Mouse (Mus musculus): ENCODE measurements around the gene Ndufv2. TPM values are rescaled to one million over a fixed set of nuclear protein-coding genes. Genes with fewer than 3 reads are reported as not detected.
"Not testable (repeated sequence)": the region's sequence is repeated elsewhere in the genome, so short reads cannot be mapped to it uniquely, and the experiment has no call there.

Gene Ndufv2
- polyA plus RNA-seq, 1 experiment: 2,029 TPM

- no peak overlapping the region for H3K27ac ChIP-seq (replicated peaks; ENCODE audit: low read depth, low read length)
- no peak overlapping the region for H3K4me3 ChIP-seq (ENCODE audit: insufficient read depth, low read depth, low read length)
- H3K4me1 ChIP-seq (ENCODE audit: control insufficient read depth, insufficient read depth, insufficient read length, low read length): peaks cover 2% of the 10 kb centered on the region; the same call in 1 of the 2 replicates
Observed at GRCm38 (mm10) chr17:66104076-66104475, 2.7 kb upstream of the Ndufv2 start.

- peak overlapping the region; percentile 95 for H3K27ac ChIP-seq (replicated peaks; ENCODE audit: low read depth, low read length)
- peak overlapping the region; percentile 97 for H3K4me3 ChIP-seq (ENCODE audit: insufficient read depth, low read depth, low read length)
- H3K4me1 ChIP-seq (ENCODE audit: control insufficient read depth, insufficient read depth, insufficient read length, low read length): peaks cover 7% of the 10 kb centered on the region
Observed at GRCm38 (mm10) chr17:66100566-66101379, 586 bp downstream of the Ndufv2 start.

GRCm38 (mm10) chr17:66092664-66093063, 8.7 kb downstream of the Ndufv2 start:
- Histone ChIP-seq H3K4me1 (ENCODE audit: control insufficient read depth, insufficient read depth, insufficient read length, low read length) (0 out of 2 replicates have a peak, but pooled peaks cover 3% of the 10 kb centered on the region), H3K27ac (replicated peaks; ENCODE audit: low read depth, low read length) (no peak overlapping the region), H3K4me3 (ENCODE audit: insufficient read depth, low read depth, low read length) (no peak overlapping the region)

GRCm38 (mm10) chr17:66092065-66092464, 9.3 kb downstream of the Ndufv2 start:
- Histone ChIP-seq H3K4me1 (ENCODE audit: control insufficient read depth, insufficient read depth, insufficient read length, low read length) (0 out of 2 replicates have a peak, but pooled peaks cover 3% of the 10 kb centered on the region), H3K4me3 (ENCODE audit: insufficient read depth, low read depth, low read length) (no peak overlapping the region), H3K27ac (replicated peaks; ENCODE audit: low read depth, low read length) (no peak overlapping the region)

- no peak overlapping the region for H3K4me3 ChIP-seq (ENCODE audit: insufficient read depth, low read depth, low read length)
- H3K4me1 ChIP-seq (ENCODE audit: control insufficient read depth, insufficient read depth, insufficient read length, low read length): no peaks in the 10 kb centered on the region
- no peak overlapping the region for H3K27ac ChIP-seq (replicated peaks; ENCODE audit: low read depth, low read length)
Observed at GRCm38 (mm10) chr17:66091392-66091791, 10.0 kb downstream of the Ndufv2 start.

- Histone ChIP-seq H3K4me3 (ENCODE audit: insufficient read depth, low read depth, low read length) (no peak overlapping the region), H3K4me1 (ENCODE audit: control insufficient read depth, insufficient read depth, insufficient read length, low read length) (no peaks in the 10 kb centered on the region), H3K27ac (replicated peaks; ENCODE audit: low read depth, low read length) (no peak overlapping the region)
Observed at GRCm38 (mm10) chr17:66090251-66090650, 11.1 kb downstream of the Ndufv2 start.

GRCm38 (mm10) chr17:66085038-66085437, 16.3 kb downstream of the Ndufv2 start:
- Histone ChIP-seq H3K27ac (replicated peaks; ENCODE audit: low read depth, low read length) (no peak overlapping the region), H3K4me3 (ENCODE audit: insufficient read depth, low read depth, low read length) (no peak overlapping the region), H3K4me1 (ENCODE audit: control insufficient read depth, insufficient read depth, insufficient read length, low read length) (no peaks in the 10 kb centered on the region)

- Histone ChIP-seq H3K27ac (replicated peaks; ENCODE audit: low read depth, low read length) (no peak overlapping the region), H3K4me3 (ENCODE audit: insufficient read depth, low read depth, low read length) (no peak overlapping the region), H3K4me1 (ENCODE audit: control insufficient read depth, insufficient read depth, insufficient read length, low read length) (no peaks in the 10 kb centered on the region)
Observed at GRCm38 (mm10) chr17:66084486-66084885, 16.9 kb downstream of the Ndufv2 start.

- peak overlapping the region; percentile 91 for H3K4me3 ChIP-seq (ENCODE audit: insufficient read depth, low read depth, low read length)
- H3K27ac ChIP-seq (replicated peaks; ENCODE audit: low read depth, low read length): peak overlapping the region; percentile 33; the same call in 1 of the 2 replicates
- peaks cover 3% of the 10 kb centered on the region; the same call in 1 of the 2 replicates for H3K4me1 ChIP-seq (ENCODE audit: control insufficient read depth, insufficient read depth, insufficient read length, low read length)
Observed at GRCm38 (mm10) chr17:66077437-66077850, 23.9 kb downstream of the Ndufv2 start.

GRCm38 (mm10) chr17:66076934-66077333, 24.4 kb downstream of the Ndufv2 start, which contains the start of gene Ankrd12:
Gene Ankrd12, minus strand, starts transcription at chr17:66077089.
- Histone ChIP-seq H3K4me1 (ENCODE audit: control insufficient read depth, insufficient read depth, insufficient read length, low read length) (peaks cover 3% of the 10 kb centered on the region; the same call in 1 of the 2 replicates), H3K27ac (replicated peaks; ENCODE audit: low read depth, low read length) (peak within 1 kb of the TSS; percentile 69), H3K4me3 (ENCODE audit: insufficient read depth, low read depth, low read length) (peak within 1 kb of the TSS; percentile 91)

GRCm38 (mm10) chr17:66076174-66076927, 25.0 kb downstream of the Ndufv2 start:
- Histone ChIP-seq H3K4me1 (ENCODE audit: control insufficient read depth, insufficient read depth, insufficient read length, low read length) (peaks cover 3% of the 10 kb centered on the region; the same call in 1 of the 2 replicates), H3K4me3 (ENCODE audit: insufficient read depth, low read depth, low read length) (peak overlapping the region; percentile 91), H3K27ac (replicated peaks; ENCODE audit: low read depth, low read length) (peak overlapping the region; percentile 69)

- H3K27ac ChIP-seq (replicated peaks; ENCODE audit: low read depth, low read length): peak overlapping the region; percentile 69
- peaks cover 3% of the 10 kb centered on the region; the same call in 1 of the 2 replicates for H3K4me1 ChIP-seq (ENCODE audit: control insufficient read depth, insufficient read depth, insufficient read length, low read length)
- H3K4me3 ChIP-seq (ENCODE audit: insufficient read depth, low read depth, low read length): peak overlapping the region; percentile 91
Observed at GRCm38 (mm10) chr17:66075827-66076173, 25.6 kb downstream of the Ndufv2 start.

- no peak overlapping the region for H3K27ac ChIP-seq (replicated peaks; ENCODE audit: low read depth, low read length)
- H3K4me1 ChIP-seq (ENCODE audit: control insufficient read depth, insufficient read depth, insufficient read length, low read length): peaks cover 3% of the 10 kb centered on the region; the same call in 1 of the 2 replicates
- no peak overlapping the region for H3K4me3 ChIP-seq (ENCODE audit: insufficient read depth, low read depth, low read length)
Observed at GRCm38 (mm10) chr17:66073971-66074370, 27.4 kb downstream of the Ndufv2 start.

- not testable (repeated sequence) for H3K4me3 ChIP-seq (ENCODE audit: insufficient read depth, low read depth, low read length); H3K27ac ChIP-seq (replicated peaks; ENCODE audit: low read depth, low read length); H3K4me1 ChIP-seq (ENCODE audit: control insufficient read depth, insufficient read depth, insufficient read length, low read length)
Observed at GRCm38 (mm10) chr17:66069036-66069435, 32.3 kb downstream of the Ndufv2 start.

GRCm38 (mm10) chr17:66065115-66065514, 36.2 kb downstream of the Ndufv2 start:
- Histone ChIP-seq H3K4me1 (ENCODE audit: control insufficient read depth, insufficient read depth, insufficient read length, low read length) (no peaks in the 10 kb centered on the region), H3K4me3 (ENCODE audit: insufficient read depth, low read depth, low read length) (no peak overlapping the region), H3K27ac (replicated peaks; ENCODE audit: low read depth, low read length) (no peak overlapping the region)

All from brown adipose tissue, adult 24 weeks (tissue).